Mouse (Mus musculus): ENCODE measurements around the gene Pphln1. TPM values are rescaled to one million over a fixed set of nuclear protein-coding genes. Genes with fewer than 3 reads are reported as not detected.

Gene Pphln1
- total and polyA plus RNA-seq, 2 experiments from 2014 or later, result 32.3 to 37.9 TPM

DNA sequence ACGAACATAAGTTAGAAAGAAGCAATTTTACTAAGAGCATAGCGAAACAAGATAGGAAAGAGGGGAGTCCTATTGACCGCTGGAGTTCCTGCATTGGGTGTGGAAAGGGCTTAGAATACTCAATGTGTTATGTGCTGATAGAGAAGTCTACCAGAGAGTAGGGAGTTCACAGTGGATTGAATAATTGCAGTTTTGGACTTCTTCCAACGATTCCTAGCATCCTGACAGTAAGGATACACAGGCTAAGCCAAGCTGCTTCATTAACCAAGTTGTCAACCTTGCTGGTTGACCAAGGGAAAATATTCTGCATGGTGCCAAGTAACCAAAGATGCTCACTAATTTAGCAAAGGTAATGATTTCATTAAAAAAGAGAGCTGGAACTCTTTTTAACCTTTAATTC, 79.6 kb downstream of the Pphln1 start:
- 71% methylated on average over 4 of the region's 4 CpGs for WGBS
- H3K27ac ChIP-seq (ENCODE audit: low read depth, low read length), result no peak overlapping the region
- DNase-seq, result no peak
- H3K4me2 ChIP-seq (ENCODE audit: low read depth), result no peak overlapping the region
- no peaks in the 10 kb centered on the region for H3K36me3 ChIP-seq (ENCODE audit: insufficient read depth)
- no peaks in the 10 kb centered on the region for H3K27me3 ChIP-seq (ENCODE audit: insufficient read depth, low read length)
- no peak for TF ChIP-seq CTCF (IDR thresholded peaks at IDR 0.05; ENCODE audit: low read depth)
- H3K4me3 ChIP-seq (ENCODE audit: low read depth, low read length), result no peak overlapping the region
- H3K9ac ChIP-seq, result no peak overlapping the region
- no peaks in the 10 kb centered on the region for H3K4me1 ChIP-seq (ENCODE audit: insufficient read depth)
- no peaks in the 10 kb centered on the region for H3K9me3 ChIP-seq (ENCODE audit: low read length)
- ATAC-seq, result no peak

DNA sequence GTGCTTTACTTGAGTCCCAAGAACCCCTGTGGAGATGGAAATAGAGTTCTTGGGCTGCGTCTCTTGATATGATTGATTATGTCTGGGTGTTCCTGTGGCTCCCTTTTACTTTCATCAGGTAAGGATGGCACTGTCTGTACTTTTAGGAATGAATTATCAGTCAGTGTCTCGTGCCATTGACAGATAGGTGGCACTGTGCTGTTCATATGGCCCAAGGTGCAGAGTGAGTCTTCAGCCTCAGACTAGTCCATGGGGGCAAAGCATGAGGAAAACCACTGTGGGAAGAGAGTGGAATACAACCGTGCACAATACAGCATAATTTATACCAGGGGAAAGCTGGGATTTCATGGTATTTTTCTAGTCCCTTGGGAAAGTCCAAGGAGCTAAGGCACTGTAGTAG, 80.5 kb downstream of the Pphln1 start:
- ATAC-seq (no peak), DNase-seq (no peak)
- 82% methylated on average over 3 of the region's 3 CpGs for WGBS
- Histone ChIP-seq H3K36me3 (ENCODE audit: insufficient read depth) (no peaks in the 10 kb centered on the region), H3K4me3 (ENCODE audit: low read depth, low read length) (no peak overlapping the region), H3K27me3 (ENCODE audit: insufficient read depth, low read length) (no peaks in the 10 kb centered on the region), H3K9me3 (ENCODE audit: low read length) (no peaks in the 10 kb centered on the region), H3K27ac (ENCODE audit: low read depth, low read length) (no peak overlapping the region), H3K4me2 (ENCODE audit: low read depth) (no peak overlapping the region), H3K9ac (no peak overlapping the region), H3K4me1 (ENCODE audit: insufficient read depth) (no peaks in the 10 kb centered on the region)
- peak; percentile 29; the same call in 1 of the 2 replicates for TF ChIP-seq CTCF (IDR thresholded peaks at IDR 0.05; ENCODE audit: low read depth)

DNA sequence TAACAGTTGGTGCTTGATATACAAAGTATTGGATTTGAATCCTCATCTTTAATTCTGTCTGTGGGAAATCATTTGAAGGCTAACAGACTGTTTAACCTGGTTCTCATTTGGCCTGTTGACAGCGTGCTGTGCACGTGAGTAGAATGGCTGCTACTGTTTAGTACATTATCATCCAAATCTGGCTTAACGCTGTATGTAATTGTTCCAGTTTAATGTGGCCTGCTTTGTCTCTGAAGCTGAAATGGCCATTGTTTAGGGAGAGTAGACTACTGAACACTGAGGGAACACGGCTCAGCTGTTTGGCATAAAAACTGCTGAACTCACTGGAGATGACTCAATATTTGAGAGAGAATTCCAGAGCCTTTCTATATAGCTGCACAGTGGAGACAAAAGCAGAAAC, 81.3 kb downstream of the Pphln1 start:
- H3K4me2 ChIP-seq (ENCODE audit: low read depth), result no peak overlapping the region
- WGBS, result 14% methylated on average over 4 of the region's 4 CpGs
- H3K9ac ChIP-seq, result no peak overlapping the region
- no peak overlapping the region for H3K4me3 ChIP-seq (ENCODE audit: low read depth, low read length)
- DNase-seq, result peak; percentile 35
- H3K4me1 ChIP-seq (ENCODE audit: insufficient read depth), result no peaks in the 10 kb centered on the region
- H3K27ac ChIP-seq (ENCODE audit: low read depth, low read length), result no peak overlapping the region; the same call in 1 of the 2 replicates
- H3K27me3 ChIP-seq (ENCODE audit: insufficient read depth, low read length), result no peaks in the 10 kb centered on the region
- no peaks in the 10 kb centered on the region for H3K9me3 ChIP-seq (ENCODE audit: low read length)
- ATAC-seq, result peak; percentile 51; the same call in 1 of the 2 replicates
- no peak for TF ChIP-seq CTCF (IDR thresholded peaks at IDR 0.05; ENCODE audit: low read depth)
- no peaks in the 10 kb centered on the region for H3K36me3 ChIP-seq (ENCODE audit: insufficient read depth)

DNA sequence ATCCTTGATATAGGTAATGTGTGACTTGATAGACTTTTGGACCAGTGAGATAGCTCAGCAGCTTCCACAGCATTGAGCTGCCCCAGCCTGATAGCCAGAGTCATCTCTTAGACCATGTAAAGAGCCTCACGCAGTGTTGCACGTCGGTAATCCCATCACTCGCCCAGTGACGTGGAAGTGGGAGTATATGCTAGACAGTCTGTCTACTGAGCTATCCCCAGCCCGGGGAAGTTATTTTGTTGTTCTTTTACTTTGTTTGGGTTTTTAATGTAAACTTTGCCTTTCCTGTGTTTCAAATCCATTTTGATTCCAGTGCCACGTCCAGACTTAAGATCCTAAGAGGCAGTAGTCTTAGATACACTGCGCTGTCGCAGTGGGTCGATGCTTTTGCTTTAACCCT, 83.0 kb downstream of the Pphln1 start:
- no peaks in the 10 kb centered on the region for H3K27me3 ChIP-seq (ENCODE audit: insufficient read depth, low read length)
- no peak overlapping the region for H3K9ac ChIP-seq
- no peak overlapping the region for H3K4me2 ChIP-seq (ENCODE audit: low read depth)
- H3K27ac ChIP-seq (ENCODE audit: low read depth, low read length), result no peak overlapping the region
- TF ChIP-seq CTCF (IDR thresholded peaks at IDR 0.05; ENCODE audit: low read depth), result no peak
- no peaks in the 10 kb centered on the region for H3K9me3 ChIP-seq (ENCODE audit: low read length)
- no peaks in the 10 kb centered on the region for H3K4me1 ChIP-seq (ENCODE audit: insufficient read depth)
- ATAC-seq, result no peak
- DNase-seq, result no peak
- no peak overlapping the region for H3K4me3 ChIP-seq (ENCODE audit: low read depth, low read length)
- 87% methylated on average over 10 of the region's 10 CpGs for WGBS
- H3K36me3 ChIP-seq (ENCODE audit: insufficient read depth), result no peaks in the 10 kb centered on the region

DNA sequence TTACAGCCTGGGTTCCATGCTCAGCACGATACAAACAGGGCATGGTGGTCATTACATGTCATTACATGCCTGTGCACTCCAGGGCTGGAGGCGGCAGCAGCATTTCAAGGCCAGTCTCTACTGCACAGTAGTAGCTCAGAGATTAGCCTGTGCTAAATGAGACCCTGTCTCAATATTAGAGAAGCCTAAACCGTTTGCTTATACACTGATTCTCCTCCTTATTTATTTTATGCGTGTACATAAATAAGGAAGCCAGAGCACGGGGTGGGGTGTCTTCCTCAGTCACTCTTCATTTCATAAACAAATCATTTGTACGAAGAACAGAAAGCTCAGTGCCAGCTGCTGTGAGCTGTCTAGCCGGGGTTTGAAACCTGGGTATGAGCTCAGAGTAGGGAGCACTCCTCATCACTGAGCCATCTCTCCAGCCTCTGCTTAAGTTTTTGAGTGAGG, 86.1 kb downstream of the Pphln1 start:
- WGBS, result 77% methylated on average over 7 of the region's 7 CpGs
- no peak overlapping the region for H3K9ac ChIP-seq
- H3K36me3 ChIP-seq (ENCODE audit: insufficient read depth), result no peaks in the 10 kb centered on the region
- no peaks in the 10 kb centered on the region for H3K27me3 ChIP-seq (ENCODE audit: insufficient read depth, low read length)
- ATAC-seq (peak; percentile 55), DNase-seq (no peak)
- peak; percentile 36 for TF ChIP-seq CTCF (IDR thresholded peaks at IDR 0.05; ENCODE audit: low read depth)
- H3K4me3 ChIP-seq (ENCODE audit: low read depth, low read length), result no peak overlapping the region
- no peak overlapping the region for H3K4me2 ChIP-seq (ENCODE audit: low read depth)
- H3K4me1 ChIP-seq (ENCODE audit: insufficient read depth), result no peaks in the 10 kb centered on the region
- H3K27ac ChIP-seq (ENCODE audit: low read depth, low read length), result no peak overlapping the region
- no peaks in the 10 kb centered on the region for H3K9me3 ChIP-seq (ENCODE audit: low read length)

DNA sequence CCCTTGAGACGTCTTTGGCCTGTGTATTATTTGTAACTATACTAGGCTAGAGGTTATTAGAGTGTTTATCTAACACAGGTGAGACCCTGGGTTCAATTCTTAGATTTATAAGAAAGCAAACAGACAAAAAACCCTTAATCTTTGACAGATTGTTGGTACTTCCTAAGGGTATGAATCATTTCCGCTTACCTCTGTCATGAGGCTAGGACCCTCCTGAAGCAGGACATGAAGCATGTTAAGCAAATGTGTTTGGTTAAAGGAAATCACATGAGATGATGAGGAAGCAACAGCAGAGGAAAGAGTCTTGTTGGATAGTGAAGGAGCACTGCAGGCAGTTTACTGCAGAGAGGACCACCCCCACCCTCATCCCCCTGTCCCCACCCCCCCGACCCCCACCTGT, 87.1 kb downstream of the Pphln1 start:
- Histone ChIP-seq H3K4me2 (ENCODE audit: low read depth) (no peak overlapping the region), H3K27ac (ENCODE audit: low read depth, low read length) (no peak overlapping the region), H3K9me3 (ENCODE audit: low read length) (no peaks in the 10 kb centered on the region), H3K36me3 (ENCODE audit: insufficient read depth) (no peaks in the 10 kb centered on the region), H3K4me3 (ENCODE audit: low read depth, low read length) (no peak overlapping the region), H3K9ac (no peak overlapping the region), H3K27me3 (ENCODE audit: insufficient read depth, low read length) (no peaks in the 10 kb centered on the region), H3K4me1 (ENCODE audit: insufficient read depth) (no peaks in the 10 kb centered on the region)
- 75% methylated on average over 3 of the region's 3 CpGs for WGBS
- no peak for TF ChIP-seq CTCF (IDR thresholded peaks at IDR 0.05; ENCODE audit: low read depth)
- DNase-seq (no peak), ATAC-seq (no peak)

DNA sequence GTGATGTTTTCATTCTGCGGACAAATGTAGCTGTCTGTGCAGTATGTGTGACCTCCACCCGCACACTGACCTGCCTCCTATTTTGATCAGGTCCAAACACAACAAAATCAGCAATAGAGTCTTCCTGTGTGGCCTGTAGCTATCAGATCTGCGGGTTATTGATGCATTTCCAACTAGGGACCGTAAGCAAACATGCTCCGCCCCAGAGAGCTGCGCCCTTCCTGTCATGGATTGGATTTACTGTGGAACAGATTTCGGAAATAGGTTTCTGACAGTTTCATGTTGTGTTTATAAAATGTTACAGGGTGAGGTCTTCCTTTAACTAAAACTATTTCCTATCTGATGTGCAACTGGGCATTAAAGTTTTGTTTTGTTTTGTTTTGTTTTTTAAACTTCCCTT, 87.9 kb downstream of the Pphln1 start:
- 80% methylated on average over 7 of the region's 7 CpGs for WGBS
- no peak for TF ChIP-seq CTCF (IDR thresholded peaks at IDR 0.05; ENCODE audit: low read depth)

More for the DNA sequence above, 87.9 kb downstream of the Pphln1 start:
- no peak overlapping the region for H3K27ac ChIP-seq (ENCODE audit: low read depth, low read length)
- H3K4me3 ChIP-seq (ENCODE audit: low read depth, low read length), result no peak overlapping the region
- no peaks in the 10 kb centered on the region for H3K27me3 ChIP-seq (ENCODE audit: insufficient read depth, low read length)
- no peaks in the 10 kb centered on the region for H3K9me3 ChIP-seq (ENCODE audit: low read length)
- no peaks in the 10 kb centered on the region for H3K36me3 ChIP-seq (ENCODE audit: insufficient read depth)
- DNase-seq (no peak), ATAC-seq (no peak)
- H3K4me1 ChIP-seq (ENCODE audit: insufficient read depth), result no peaks in the 10 kb centered on the region
- H3K4me2 ChIP-seq (ENCODE audit: low read depth), result no peak overlapping the region
- H3K9ac ChIP-seq, result no peak overlapping the region

Measured in forebrain, postnatal 0 days (tissue).